Mouse (Mus musculus) thymus, adult 2 months (tissue): ENCODE measurements at regions not wholly inside any gene's neighbourhood (a gene's known extent, or its start where the extent isn't known, plus 50 kb on each side); places are given as distances from the start of the nearest gene placed in this dataset.

Experiments
- DNase-seq: peaks from one replicate; pipeline ENCODE4 v3.0.0; 2021
- H3K27ac ChIP-seq: fragments of 200-500 bp; 2 replicates; pipeline ENCODE4 v1.5.1; 2012; ENCODE audit warnings: low read length, control low read depth; ENCODE audit not compliant: control insufficient read depth, insufficient read depth
- H3K27me3 ChIP-seq: fragments of 200-500 bp; 2 replicates; pipeline ENCODE4 v1.6.1; 2012; ENCODE audit warnings: mild to moderate bottlenecking, low read length, moderate library complexity, mixed read lengths; ENCODE audit not compliant: control insufficient read depth, insufficient read depth
- H3K36me3 ChIP-seq: fragments of 200-500 bp; 2 replicates; pipeline ENCODE4 v1.6.1; 2012; ENCODE audit warnings: mild to moderate bottlenecking, low read length, moderate library complexity; ENCODE audit not compliant: control insufficient read depth, insufficient read depth
- H3K4me1 ChIP-seq: fragments of 200-500 bp; replicated peaks from 2 replicates; pipeline ENCODE4 v1.6.1; 2012; ENCODE audit warnings: low read length; ENCODE audit not compliant: control insufficient read depth, insufficient read depth
- H3K4me3 ChIP-seq: fragments of 200-500 bp; 2 replicates; pipeline ENCODE4 v1.5.1; 2012; ENCODE audit warnings: mild to moderate bottlenecking, low read length, control low read depth, moderate library complexity; ENCODE audit not compliant: control insufficient read depth, insufficient read depth
- CTCF ChIP-seq: fragments of 200-500 bp; IDR thresholded peaks from 2 replicates; pipeline ENCODE4 v1.5.1; 2012; ENCODE audit warnings: mild to moderate bottlenecking, control low read depth, low read length, moderate library complexity, borderline replicate concordance; ENCODE audit not compliant: control insufficient read depth, poor library complexity, insufficient read depth; ENCODE audit errors: extremely low read depth
- POLR2A ChIP-seq: fragments of 200-500 bp; IDR thresholded peaks from 2 replicates; pipeline ENCODE4 v1.6.1; 2012; ENCODE audit warnings: mild to moderate bottlenecking, low read length, control low read depth, moderate library complexity; ENCODE audit not compliant: control insufficient read depth, poor library complexity, insufficient read depth; ENCODE audit errors: extremely low read depth
- WGBS: fragments of 180-500 bp; shearing (Covaris S2); methylation state at CpG from one replicate; pipeline ENCODE4 v1.1.7; 2018; 5-methylcytosine and 5-hydroxymethylcytosine counted together

- 97% methylated on average over 8 of the region's 8 CpGs for WGBS
- no peak for TF ChIP-seq POLR2A
- no peak for TF ChIP-seq CTCF
- DNase-seq, result no peak
Measured at GRCm38 (mm10) chr4:135033302-135033701, 87.2 kb upstream of the Runx3 start.

GRCm38 (mm10) chr4:135034406-135034805, 86.0 kb upstream of the Runx3 start:
- Histone ChIP-seq H3K36me3 (no peaks in the 10 kb centered on the region), H3K4me3 (no peak overlapping the region), H3K27me3 (no peaks in the 10 kb centered on the region), H3K4me1 (no peaks in the 10 kb centered on the region), H3K27ac (no peak overlapping the region)
- WGBS, result 59% methylated on average over 7 of the region's 7 CpGs
- DNase-seq, result peak; percentile 58
- peak; percentile 95 for TF ChIP-seq CTCF
- TF ChIP-seq POLR2A, result no peak

More at GRCm38 (mm10) chr4:135033302-135033701, 87.2 kb upstream of the Runx3 start:
- H3K4me3 ChIP-seq, result no peak overlapping the region
- no peaks in the 10 kb centered on the region for H3K4me1 ChIP-seq
- no peak overlapping the region for H3K27ac ChIP-seq
- no peaks in the 10 kb centered on the region for H3K27me3 ChIP-seq
- H3K36me3 ChIP-seq, result no peaks in the 10 kb centered on the region

- Histone ChIP-seq H3K4me1 (no peaks in the 10 kb centered on the region), H3K4me3 (no peak overlapping the region), H3K27me3 (no peaks in the 10 kb centered on the region), H3K27ac (no peak overlapping the region), H3K36me3 (no peaks in the 10 kb centered on the region)
- no peak for DNase-seq
- no peak for TF ChIP-seq POLR2A
- TF ChIP-seq CTCF, result no peak
- 97% methylated on average over 3 of the region's 3 CpGs for WGBS
Measured at GRCm38 (mm10) chr4:135036764-135037163, 83.7 kb upstream of the Runx3 start.

- no peak overlapping the region for H3K4me3 ChIP-seq
- no peaks in the 10 kb centered on the region for H3K4me1 ChIP-seq
- H3K36me3 ChIP-seq, result no peaks in the 10 kb centered on the region
- H3K27ac ChIP-seq, result no peak overlapping the region
- no peak for TF ChIP-seq POLR2A
- TF ChIP-seq CTCF, result no peak
- WGBS, result 87% methylated on average over 2 of the region's 2 CpGs
- DNase-seq, result no peak
- H3K27me3 ChIP-seq, result no peaks in the 10 kb centered on the region
Measured at GRCm38 (mm10) chr4:135039234-135039633, 81.2 kb upstream of the Runx3 start.

- 90% methylated on average over 8 of the region's 8 CpGs for WGBS
Measured at GRCm38 (mm10) chr4:135041921-135042320, 78.5 kb upstream of the Runx3 start.

GRCm38 (mm10) chr4:135042501-135042900, 78.0 kb upstream of the Runx3 start:
- H3K27ac ChIP-seq, result no peak overlapping the region
- no peak for TF ChIP-seq POLR2A
- no peak for TF ChIP-seq CTCF
- DNase-seq, result no peak
- H3K27me3 ChIP-seq, result no peaks in the 10 kb centered on the region
- no peaks in the 10 kb centered on the region for H3K4me1 ChIP-seq
- H3K4me3 ChIP-seq, result no peak overlapping the region
- WGBS, result 30% methylated on average over 1 of the region's 1 CpGs
- H3K36me3 ChIP-seq, result no peaks in the 10 kb centered on the region

More at GRCm38 (mm10) chr4:135041921-135042320, 78.5 kb upstream of the Runx3 start:
- TF ChIP-seq POLR2A, result no peak
- no peak for TF ChIP-seq CTCF
- Histone ChIP-seq H3K36me3 (no peaks in the 10 kb centered on the region), H3K4me3 (no peak overlapping the region), H3K27me3 (no peaks in the 10 kb centered on the region), H3K4me1 (no peaks in the 10 kb centered on the region), H3K27ac (no peak overlapping the region)
- DNase-seq, result no peak

GRCm38 (mm10) chr4:135045054-135045453, 75.4 kb upstream of the Runx3 start:
- Histone ChIP-seq H3K36me3 (no peaks in the 10 kb centered on the region), H3K4me1 (no peaks in the 10 kb centered on the region), H3K4me3 (no peak overlapping the region), H3K27ac (no peak overlapping the region), H3K27me3 (no peaks in the 10 kb centered on the region)
- no peak for TF ChIP-seq CTCF
- no peak for TF ChIP-seq POLR2A
- 87% methylated on average over 16 of the region's 16 CpGs for WGBS
- DNase-seq, result no peak
